Mouse (Mus musculus) CH12.LX (cell line): Measurements from ENCODE around the gene Rmi1. TPM values are rescaled to one million over a fixed set of nuclear protein-coding genes. Genes with fewer than 3 reads are reported as not detected.
"Not testable (repeated sequence)": the region's sequence is repeated elsewhere in the genome, so short reads cannot be mapped to it uniquely, and the experiment has no call there.

Source experiments
- DNase-seq: peaks from one replicate; pipeline ENCODE4 v3.0.0-alpha.2; 2013; ENCODE audit errors: extremely low read depth
- H3K27ac ChIP-seq: 2 replicates; pipeline ENCODE4 v1.5.1; 2012; ENCODE audit warnings: low read depth, mild to moderate bottlenecking, control low read depth, moderate library complexity; ENCODE audit not compliant: insufficient read depth
- H3K27me3 ChIP-seq: replicated peaks from 2 replicates; pipeline ENCODE3; 2012; ENCODE audit warnings: inconsistent platforms
- H3K36me3 ChIP-seq, 2 experiments: replicated peaks in 1 of 2; 2 replicates each; pipeline versions ENCODE3 to v1.6.1; 2012; ENCODE audit warnings: inconsistent platforms in 1 of 2, low read length in 1 of 2, mild to moderate bottlenecking in 1 of 2, mixed read lengths in 1 of 2, moderate library complexity in 1 of 2; ENCODE audit not compliant: control insufficient read depth in 1 of 2, insufficient read depth in 1 of 2
- H3K4me1 ChIP-seq, 2 experiments: 2 replicates each; pipeline ENCODE4 v1.6.1; 2012; ENCODE audit warnings: inconsistent platforms in 1 of 2, moderate library complexity in 1 of 2; ENCODE audit not compliant: insufficient read depth in 2 of 2, control insufficient read depth in 1 of 2
- H3K4me2 ChIP-seq: 2 replicates; pipeline ENCODE4 v1.6.1; 2012; ENCODE audit warnings: low read depth, mild to moderate bottlenecking, control low read depth; ENCODE audit not compliant: poor library complexity, insufficient read depth, severe bottlenecking
- H3K4me3 ChIP-seq, 3 experiments: fragments of 150-350 bp in 1 of 3; sonication (generic) in 1 of 3; replicated peaks in 1 of 3; 2 replicates each; pipeline versions ENCODE3 to v1.5.1; 2011 to 2012; ENCODE audit warnings: low read depth in 2 of 3, low read length in 2 of 3, mild to moderate bottlenecking in 2 of 3, moderate library complexity in 2 of 3, control low read depth in 1 of 3, improper control_type of control experiment in 1 of 3, inconsistent platforms in 1 of 3, mixed read lengths in 1 of 3; ENCODE audit not compliant: poor library complexity in 1 of 3
- H3K79me2 ChIP-seq: replicated peaks from 2 replicates; pipeline ENCODE4 v1.6.1; 2012; ENCODE audit warnings: mild to moderate bottlenecking, moderate library complexity; ENCODE audit not compliant: control insufficient read depth, poor library complexity, insufficient read depth, severe bottlenecking; ENCODE audit errors: extremely low read depth
- H3K9ac ChIP-seq: 2 replicates; pipeline ENCODE4 v1.6.1; 2012; ENCODE audit warnings: low read depth, mild to moderate bottlenecking, control low read depth, moderate library complexity; ENCODE audit not compliant: insufficient read depth
- H3K9me3 ChIP-seq: replicated peaks from 2 replicates; pipeline ENCODE3; 2012; ENCODE audit warnings: low read length, inconsistent platforms, mixed read lengths
- CHD1 ChIP-seq: IDR thresholded peaks from 2 replicates; pipeline ENCODE4 v1.6.1; 2012; ENCODE audit warnings: low read depth, low read length, improper control_type of control experiment, inconsistent platforms
- CHD2 ChIP-seq: IDR thresholded peaks from 2 replicates; pipeline ENCODE4 v1.6.1; 2011; ENCODE audit warnings: low read length, improper control_type of control experiment
- CTCF ChIP-seq, 2 experiments: IDR thresholded peaks in 1 of 2; conservative IDR thresholded peaks in 1 of 2; 2 replicates each; pipeline ENCODE4 v1.5.1; 2011 to 2012; ENCODE audit warnings: low read depth in 2 of 2, low read length in 2 of 2, improper control_type of control experiment in 1 of 2, inconsistent platforms in 1 of 2, mild to moderate bottlenecking in 1 of 2, moderate library complexity in 1 of 2
- JUND ChIP-seq: conservative IDR thresholded peaks from 2 replicates; pipeline ENCODE4 v1.6.1; 2011; ENCODE audit warnings: low read depth, low read length, improper control_type of control experiment
- MEF2A ChIP-seq: IDR thresholded peaks from 2 replicates; pipeline ENCODE4 v1.6.1; 2014; ENCODE audit warnings: low read depth, mild to moderate bottlenecking, inconsistent platforms, low read length, improper control_type of control experiment, borderline replicate concordance
- MYC ChIP-seq: IDR thresholded peaks from 2 replicates; pipeline ENCODE4 v1.6.1; 2011; ENCODE audit warnings: low read depth, mild to moderate bottlenecking, improper control_type of control experiment, low read length
- POLR2A ChIP-seq: IDR thresholded peaks from 2 replicates; pipeline ENCODE4 v1.6.1; 2011; ENCODE audit warnings: low read depth, mild to moderate bottlenecking, improper control_type of control experiment, low read length
- POLR2AphosphoS2 ChIP-seq: IDR thresholded peaks from 2 replicates; pipeline ENCODE4 v1.6.1; 2011; ENCODE audit warnings: low read depth, low read length, improper control_type of control experiment
- TCF12 ChIP-seq: IDR thresholded peaks from 2 replicates; pipeline ENCODE4 v1.6.1; 2014; ENCODE audit warnings: low read depth, mild to moderate bottlenecking, inconsistent platforms, low read length, improper control_type of control experiment
- ZNF384 ChIP-seq: IDR thresholded peaks from 2 replicates; pipeline ENCODE4 v1.6.1; 2012; ENCODE audit warnings: low read depth, low read length, improper control_type of control experiment, inconsistent platforms
- dilution Hi-C: fragments of 300-500 bp; cut with MboI; formaldehyde crosslinking; loops from 2 replicates; pipeline ENCODE4 v1.14.3; 2020; ENCODE audit warnings: low sequenced_read_pairs; ENCODE audit not compliant: extremely low pct_unique_long_range_greater_than_20kb, extremely low pct_ligation_motif_present
- in situ Hi-C: fragments of 300-500 bp; cut with MboI; formaldehyde crosslinking; loops from 3 replicates; pipeline ENCODE4 v1.14.3; 2019; ENCODE audit warnings: low sequenced_read_pairs, low pct_ligation_motif_present, low pct_unique_long_range_greater_than_20kb, mixed read lengths
- polyA plus RNA-seq: library from polyadenylated mRNA; unstranded; fragments of >175 nt; gene quantifications from 2 replicates; pipeline ENCODE4 v1.2.1, GENCODE M21; 2012; ENCODE audit warnings: low read depth; ENCODE audit not compliant: insufficient read length
- total RNA-seq, 2 experiments: library from RNA; depleted of rRNA; stranded (reverse); fragments of 300-350 nt in 1 of 2; fragments of >200 nt in 1 of 2; gene quantifications; 2 replicates each; pipeline ENCODE4 v1.2.3; 2012 to 2014

The Rmi1 gene
- total and polyA plus RNA-seq, 3 experiments = 6.8 to 11.0 (median 8.4) TPM

DNA sequence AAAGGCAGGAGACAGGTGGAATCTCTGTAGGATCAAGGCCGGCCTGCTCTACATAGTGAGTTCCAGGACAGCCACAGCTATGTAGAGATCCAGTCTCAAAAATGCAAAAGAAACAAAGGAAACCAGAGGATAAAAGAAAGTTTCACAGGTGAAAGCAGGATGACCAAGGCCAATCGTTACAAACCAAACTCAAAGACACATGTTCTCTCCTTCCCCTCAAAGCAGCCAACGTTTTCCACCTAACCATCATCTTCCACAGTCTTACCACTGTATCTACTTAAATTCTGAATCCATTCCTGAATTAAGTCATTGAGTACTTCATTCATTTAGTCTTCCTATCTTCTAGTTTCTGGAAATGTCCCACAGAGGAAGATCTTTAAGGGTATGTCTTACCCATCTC, 13.7 kb upstream of the Rmi1 start:
- Histone ChIP-seq H3K4me1 (no peaks in the 10 kb centered on the region; a peak in 2 of 4 replicates), H3K9me3 (no peaks in the 10 kb centered on the region), H3K36me3 (peaks cover 16 to 46% of the 10 kb centered on the region in 2 experiments), H3K27me3 (no peaks in the 10 kb centered on the region), H3K9ac (no peak overlapping the region), H3K4me2 (no peak overlapping the region), H3K79me2 (no peaks in the 10 kb centered on the region), H3K27ac (no peak overlapping the region), H3K4me3 (no peak overlapping the region)
- TF ChIP-seq MYC (no peak), JUND (no peak)
- dilution Hi-C loops (no loop called here), in situ Hi-C loops (loop anchor here (10.0 to 25.0 kb wide), 3 partner anchors 151 to 234 kb away; partner anchors contain the start of gene Idnk)
- DNase-seq = no peak

DNA sequence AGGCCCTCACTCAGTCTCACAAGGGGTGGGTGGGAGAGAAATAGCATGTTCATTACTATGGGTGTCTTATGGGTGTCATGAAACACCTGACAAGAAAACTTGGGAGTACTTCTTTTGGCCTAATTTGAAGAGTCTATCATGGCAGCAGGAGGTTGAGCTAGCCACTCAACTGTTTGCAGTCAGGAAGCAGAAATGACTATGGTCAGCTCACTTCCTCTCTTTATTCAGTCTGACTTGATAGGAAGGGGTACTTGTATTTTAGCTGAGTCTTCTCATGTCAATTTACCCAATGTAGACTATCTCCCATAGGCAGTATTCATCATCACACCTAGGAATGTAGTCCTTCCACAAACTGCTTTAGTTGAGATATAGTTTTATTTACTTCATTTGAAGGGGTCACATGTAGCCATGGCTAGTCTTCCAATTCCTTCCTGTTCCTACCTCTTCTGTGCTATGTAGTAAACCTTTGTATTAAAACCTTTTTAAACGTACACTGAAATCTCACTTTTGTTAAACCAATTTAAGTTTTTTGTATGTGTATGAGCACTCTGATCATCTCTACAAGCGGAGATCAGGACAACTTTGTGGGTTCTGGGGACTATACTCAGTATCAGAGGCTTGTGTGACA, 12.6 kb upstream of the Rmi1 start:
- DNase-seq = peak; percentile 37
- no peak overlapping the region for H3K27ac ChIP-seq
- H3K4me1 ChIP-seq = no peaks in the 10 kb centered on the region; a peak in 2 of 4 replicates
- no peaks in the 10 kb centered on the region for H3K9me3 ChIP-seq
- TF ChIP-seq POLR2AphosphoS2 = peak; percentile 87
- no peak for TF ChIP-seq CHD1
- no peak overlapping the region for H3K4me2 ChIP-seq
- in situ Hi-C loops = loop anchor here (10.0 to 25.0 kb wide), 3 partner anchors 152 to 235 kb away; partner anchors contain the start of gene Idnk
- dilution Hi-C loops = no loop called here
- peaks cover 3% of the 10 kb centered on the region; the same call in 1 of the 2 replicates for H3K79me2 ChIP-seq
- H3K4me3 ChIP-seq = no peak overlapping the region
- H3K27me3 ChIP-seq = no peaks in the 10 kb centered on the region
- H3K9ac ChIP-seq = no peak overlapping the region
- peaks cover 22 to 55% of the 10 kb centered on the region in 2 experiments for H3K36me3 ChIP-seq

DNA sequence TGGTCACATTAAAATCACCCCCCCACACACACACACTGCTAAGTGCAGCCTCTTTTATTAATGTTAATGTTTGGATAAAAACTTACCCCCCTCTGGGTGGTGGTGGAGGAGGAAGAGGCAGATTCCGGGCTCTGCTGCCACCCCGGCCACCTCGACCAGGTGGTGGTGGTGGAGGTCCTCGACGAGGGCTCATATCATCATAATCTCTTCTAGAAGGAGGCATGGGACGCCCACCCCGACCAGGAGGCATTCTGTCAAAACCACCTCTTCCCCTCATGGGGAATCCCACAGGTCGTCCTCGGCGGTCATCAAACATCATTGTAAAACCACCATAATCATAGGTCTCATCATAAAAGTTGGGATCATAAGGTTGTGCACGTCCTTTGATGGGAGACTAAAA, 7.7 kb upstream of the Rmi1 start:
- H3K9me3 ChIP-seq, H3K4me3 ChIP-seq, DNase-seq, H3K27me3 ChIP-seq, H3K4me2 ChIP-seq, H3K9ac ChIP-seq, H3K27ac ChIP-seq, dilution Hi-C loops: not testable (repeated sequence)
- Histone ChIP-seq H3K4me1 (peaks cover 0 to 10% of the 10 kb centered on the region in 2 experiments; a peak in 2 of 4 replicates), H3K79me2 (peaks cover 26% of the 10 kb centered on the region), H3K36me3 (peaks cover 45 to 84% of the 10 kb centered on the region in 2 experiments)
- in situ Hi-C loops = loop anchor here (25.0 kb wide), 1 partner anchor 157 kb away; no protein-coding TSS in a partner anchor

DNA sequence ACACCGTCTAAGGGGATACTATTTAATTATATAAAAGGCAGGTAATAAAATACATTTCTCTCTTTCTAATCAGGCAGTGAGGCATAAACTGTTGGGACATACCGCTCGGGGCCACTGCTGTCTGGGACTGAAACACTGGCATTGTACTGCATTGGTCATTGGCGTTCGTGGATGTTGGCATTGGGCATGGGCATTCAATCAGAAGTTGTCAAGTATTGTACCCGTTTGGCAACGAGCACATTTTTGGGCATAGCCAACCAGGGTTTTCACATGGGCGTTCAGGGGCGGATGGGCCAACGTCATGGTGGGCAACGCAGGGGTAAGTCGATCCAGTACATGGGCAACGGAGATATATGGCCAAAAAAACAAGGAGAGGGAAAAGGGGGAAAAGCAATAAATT, 4.4 kb upstream of the Rmi1 start:
- H3K27me3 ChIP-seq = no peaks in the 10 kb centered on the region
- H3K4me1 ChIP-seq = peaks cover 0 to 15% of the 10 kb centered on the region in 2 experiments; a peak in 2 of 4 replicates
- peaks cover 45% of the 10 kb centered on the region for H3K79me2 ChIP-seq
- dilution Hi-C loops (no loop called here), in situ Hi-C loops (loop anchor here (25.0 kb wide), 1 partner anchor 160 kb away; no protein-coding TSS in a partner anchor)
- TF ChIP-seq ZNF384 (no peak), CTCF (conservative IDR thresholded peaks at IDR 0.05 in 1 of 2, IDR thresholded peaks at IDR 0.05 in 1 of 2; ENCODE audit: low read depth in 2 of 2, low read length in 2 of 2) (no peak), MEF2A (no peak), POLR2A (0 out of 2 replicates have a peak, but pooled peaks have one; percentile 15), CHD2 (no peak), TCF12 (no peak)
- no peak for DNase-seq
- no peaks in the 10 kb centered on the region for H3K9me3 ChIP-seq
- no peak overlapping the region for H3K9ac ChIP-seq
- H3K4me2 ChIP-seq = no peak overlapping the region
- no peak overlapping the region for H3K4me3 ChIP-seq
- H3K27ac ChIP-seq = no peak overlapping the region
- H3K36me3 ChIP-seq = peaks cover 35 to 62% of the 10 kb centered on the region in 2 experiments
